Mouse (Mus musculus) activated CD4-positive, CD25-positive, alpha-beta regulatory T cell, adult 4 months (primary cell): ENCODE data around the gene Aqp9. TPM values are rescaled to one million over a fixed set of nuclear protein-coding genes. Genes with fewer than 3 reads are reported as not detected.

Source experiments
- ATAC-seq: one replicate; pipeline ENCODE4 v1.8.0; 2017
- polyA plus RNA-seq, 2 experiments: library from polyadenylated mRNA; unstranded; fragments of 100-300 nt; shearing (Covaris generic); gene quantifications; one replicate each; pipeline ENCODE4 v1.2.1; 2017

The Aqp9 gene
- polyA plus RNA-seq: under 1 TPM in 1 of 2 experiments, not detected in 1; 0.18 TPM

DNA sequence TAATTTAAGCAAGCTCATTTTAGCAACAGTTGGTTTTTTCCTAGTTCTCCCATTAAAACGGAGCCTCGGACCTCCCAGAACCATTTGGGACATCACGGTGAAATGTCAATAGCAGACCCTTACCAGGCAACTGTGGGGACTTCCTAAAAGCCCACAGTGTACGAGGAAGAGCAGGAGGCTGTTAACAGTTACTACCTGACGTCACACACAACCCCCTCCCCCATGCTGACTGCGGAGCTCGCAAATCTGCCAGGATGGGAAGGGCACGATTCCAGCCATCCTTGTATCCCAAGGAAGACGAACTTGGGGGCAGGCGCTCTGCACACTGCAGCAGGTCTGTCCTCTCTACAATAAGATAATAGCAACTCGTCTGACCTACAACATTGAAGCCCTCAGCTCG is at the start of gene Aqp9:
TSS of gene Aqp9 (minus strand) at position 172 of the 400 bp plus-strand sequence.
- no peak for ATAC-seq

DNA sequence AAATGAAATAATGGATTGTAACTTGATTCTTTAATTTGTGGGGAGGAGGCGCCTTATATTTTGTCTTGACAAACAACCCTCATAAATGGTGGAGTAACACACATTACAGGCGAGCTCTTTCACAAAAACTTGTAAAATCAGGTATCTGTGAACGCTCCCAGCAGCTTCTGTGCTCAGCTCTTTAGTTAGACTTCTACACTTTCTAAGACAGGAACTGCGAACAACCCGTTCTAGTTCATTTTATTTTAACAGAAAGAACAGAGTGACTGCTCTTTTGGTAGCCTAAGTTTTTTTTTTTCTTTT is 49.3 kb upstream of the Aqp9 start:
- no peak for ATAC-seq

DNA sequence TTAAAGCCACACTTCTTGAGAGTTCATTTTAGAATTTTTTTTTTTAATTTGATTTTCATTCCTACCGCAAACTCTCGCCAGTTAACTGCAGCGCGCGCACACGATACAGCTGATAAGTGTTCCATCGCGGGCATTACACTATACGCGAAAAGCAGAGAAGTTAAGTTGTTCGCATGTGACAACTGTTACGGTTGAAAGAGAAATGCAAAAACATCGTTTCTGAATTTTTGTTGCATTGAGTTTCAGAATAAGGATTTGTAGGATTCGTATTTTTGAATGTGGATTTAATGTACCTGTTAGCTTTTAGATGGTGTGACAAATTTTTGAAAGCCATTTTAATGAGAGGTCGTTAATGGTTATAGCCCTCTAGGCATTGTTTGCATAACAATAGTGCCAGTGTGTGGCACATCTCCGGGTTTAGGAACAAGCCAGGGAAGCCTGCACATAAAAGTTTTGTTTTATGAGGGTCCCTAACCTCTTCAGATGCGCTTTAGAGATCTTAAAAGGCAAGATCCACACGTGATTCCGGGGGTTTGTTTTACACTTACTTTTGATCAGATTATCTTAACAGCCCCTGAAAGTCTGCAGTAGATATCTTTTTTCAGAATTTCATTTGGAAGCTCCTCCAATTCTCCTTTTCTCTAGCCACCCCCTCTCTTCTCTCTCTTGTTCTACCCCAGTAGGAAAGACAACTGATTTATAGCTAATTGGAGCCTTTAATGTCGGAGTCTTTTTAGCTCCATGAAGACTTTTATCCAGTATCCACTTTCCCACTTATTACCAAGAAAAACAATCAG is 48.7 kb upstream of the Aqp9 start:
- no peak for ATAC-seq

DNA sequence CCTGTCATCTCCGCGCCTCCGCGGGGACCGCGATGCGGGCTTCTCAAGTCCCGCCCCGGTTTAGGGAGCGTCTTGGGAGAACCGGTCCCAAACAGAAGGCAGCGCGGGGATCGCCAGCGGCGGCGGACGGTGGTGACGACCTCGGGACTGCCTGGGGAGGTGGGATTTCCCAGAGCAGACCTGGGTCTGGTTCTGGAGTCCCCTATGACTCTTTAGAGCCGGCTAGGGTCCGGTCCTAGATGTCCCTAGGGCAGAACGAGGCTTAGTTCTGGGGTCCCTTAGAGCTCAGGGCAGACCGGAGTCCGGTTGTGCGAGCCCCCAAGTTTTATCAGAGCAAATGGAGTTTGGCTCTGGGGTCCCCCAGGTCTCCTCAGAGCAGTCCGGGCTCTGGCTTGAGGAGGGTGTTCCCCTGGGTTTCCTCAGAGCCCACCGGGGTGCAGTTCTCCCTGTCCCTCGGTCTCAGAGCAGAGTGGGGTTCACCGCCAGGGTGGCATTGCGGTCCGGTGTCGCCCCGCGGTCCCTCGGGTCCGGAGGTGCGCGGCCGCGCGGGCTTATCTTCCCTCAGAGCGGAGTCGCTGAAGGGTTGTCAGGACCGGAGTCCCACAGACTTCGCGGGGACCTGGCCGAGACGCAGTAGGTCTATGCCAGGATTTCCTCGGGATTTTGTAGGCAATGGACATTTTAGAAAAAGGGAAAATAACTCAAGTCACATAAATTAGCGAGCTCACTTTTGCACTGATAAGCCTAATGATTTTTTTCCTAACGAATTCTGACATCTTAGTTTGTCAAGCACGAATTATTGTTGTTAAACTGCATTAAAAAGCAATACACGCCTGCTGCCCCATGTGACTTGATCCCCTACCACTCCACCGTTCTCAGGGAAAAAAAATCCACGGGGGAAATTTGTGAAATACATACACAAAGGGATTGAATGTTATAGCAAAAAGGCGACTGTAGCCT is 47.8 kb upstream of the Aqp9 start:
- ATAC-seq: no peak

DNA sequence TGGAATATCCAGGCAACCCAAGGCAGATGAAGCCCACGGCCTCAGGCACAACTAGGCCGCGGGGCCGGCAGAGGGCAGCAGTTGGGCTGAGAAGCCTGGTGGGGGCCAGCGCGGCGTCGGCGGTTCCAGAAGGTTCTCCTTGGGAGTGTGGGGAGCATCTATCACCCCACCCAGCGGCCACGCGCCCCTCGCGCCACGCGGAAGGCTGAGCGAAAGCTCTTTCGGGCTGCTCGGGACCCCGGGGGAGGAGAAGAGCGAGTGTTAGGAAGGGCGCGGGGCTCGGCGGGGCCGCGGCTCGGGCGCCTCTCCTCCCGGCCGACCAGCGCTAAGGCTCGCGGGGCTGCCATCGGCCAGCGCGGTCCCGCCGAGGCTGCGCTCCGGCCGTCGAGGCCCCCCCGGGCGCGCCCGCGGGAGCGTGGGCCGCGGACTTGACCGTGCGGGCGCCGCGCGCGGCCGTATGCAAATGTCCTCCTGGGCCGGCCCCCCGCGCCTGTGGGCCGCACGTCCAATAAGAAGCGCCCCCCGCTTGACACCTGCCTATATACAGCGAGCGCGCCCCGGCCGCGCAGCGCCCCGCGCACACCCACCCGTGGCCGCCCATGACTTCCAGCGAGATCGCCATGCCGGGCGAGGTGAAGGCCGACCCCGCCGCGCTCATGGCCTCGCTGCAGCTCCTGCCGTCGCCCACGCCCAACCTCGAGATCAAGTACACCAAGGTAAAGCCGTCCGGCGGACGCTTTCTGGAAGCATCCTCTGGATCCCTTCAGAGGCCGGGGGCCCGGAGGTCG is 47.0 kb upstream of the Aqp9 start, which contains the start of gene Aldh1a2:
TSS of gene Aldh1a2 (plus strand) at position 542 of the 788 bp plus-strand sequence.
- no peak for ATAC-seq

DNA sequence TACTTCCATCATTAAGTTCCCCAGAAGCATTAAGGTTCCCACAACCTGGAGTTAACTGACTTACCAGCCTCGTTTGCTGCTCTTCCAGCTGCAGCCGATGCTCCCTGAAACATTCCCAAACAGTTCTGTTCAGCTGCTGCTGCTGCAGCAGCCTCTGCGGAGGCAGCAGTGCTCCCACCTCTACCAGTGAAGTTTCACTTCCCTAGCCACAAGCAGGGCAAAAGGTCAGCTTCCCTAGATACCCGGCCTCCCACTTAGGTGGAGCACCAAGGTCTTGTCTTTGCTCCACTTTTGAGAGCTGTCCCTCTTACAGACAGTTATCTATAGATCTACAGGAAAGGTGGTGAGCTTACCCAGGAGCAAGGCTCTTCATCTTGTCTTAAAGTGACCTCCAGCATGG is 45.2 kb upstream of the Aqp9 start:
- no peak for ATAC-seq

DNA sequence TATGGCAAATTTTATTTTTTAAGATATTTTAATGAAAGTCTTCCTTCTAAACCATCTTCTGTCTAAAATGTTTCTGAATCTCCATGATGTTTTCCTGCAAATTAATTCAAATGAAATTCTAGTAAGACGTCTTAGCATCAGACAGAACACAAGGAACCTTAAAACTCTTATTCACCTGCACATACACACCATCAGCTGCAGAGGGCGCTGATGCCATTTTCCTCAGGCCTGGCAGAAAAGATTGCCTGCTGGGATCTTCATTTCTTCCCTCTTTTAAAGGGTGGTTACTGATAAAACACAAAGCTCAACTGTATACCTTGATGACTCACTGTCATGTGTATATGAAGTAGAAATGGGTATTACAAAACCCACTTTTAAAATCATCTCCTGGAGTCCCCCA is 42.4 kb upstream of the Aqp9 start:
- no peak for ATAC-seq

DNA sequence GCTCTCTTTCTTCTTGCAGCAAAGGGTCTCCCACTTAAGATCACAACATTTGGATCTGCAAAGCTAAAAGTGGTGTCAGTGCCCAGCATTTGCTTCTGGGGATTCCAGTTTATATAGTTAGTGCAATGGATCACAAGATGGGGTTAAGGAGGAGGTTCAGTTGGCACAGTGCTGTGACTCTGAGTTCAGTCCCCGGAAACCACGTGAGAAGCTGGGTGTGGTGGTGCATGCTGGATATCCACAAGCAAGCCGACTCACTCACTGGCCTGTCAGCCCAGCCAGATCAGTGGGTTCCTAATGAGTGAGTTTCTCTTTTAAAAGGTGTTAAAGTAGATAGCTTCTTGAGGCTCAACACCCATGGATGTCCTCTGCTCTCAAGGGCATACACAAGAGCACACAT is 40.8 kb upstream of the Aqp9 start:
- no peak for ATAC-seq

DNA sequence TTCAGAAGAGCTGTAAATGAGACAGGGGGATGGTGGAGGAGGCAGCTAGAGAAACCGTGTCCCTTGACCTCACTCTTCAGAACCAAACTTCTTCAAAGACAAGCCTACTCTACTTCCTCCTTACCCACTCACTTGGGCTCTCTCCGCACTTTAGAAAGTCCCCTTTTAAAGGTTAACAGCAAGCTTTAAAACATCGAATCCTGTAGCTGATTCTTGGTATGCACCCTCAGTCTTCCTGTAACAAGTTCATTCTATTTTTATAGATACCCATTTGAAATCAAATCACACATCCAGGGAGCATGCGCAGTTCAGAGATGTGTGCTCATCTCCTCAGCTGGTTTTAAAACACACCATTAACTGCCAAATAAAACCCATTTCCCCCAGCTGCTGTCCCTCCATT is 33.8 kb upstream of the Aqp9 start:
- ATAC-seq: peak; percentile 77

DNA sequence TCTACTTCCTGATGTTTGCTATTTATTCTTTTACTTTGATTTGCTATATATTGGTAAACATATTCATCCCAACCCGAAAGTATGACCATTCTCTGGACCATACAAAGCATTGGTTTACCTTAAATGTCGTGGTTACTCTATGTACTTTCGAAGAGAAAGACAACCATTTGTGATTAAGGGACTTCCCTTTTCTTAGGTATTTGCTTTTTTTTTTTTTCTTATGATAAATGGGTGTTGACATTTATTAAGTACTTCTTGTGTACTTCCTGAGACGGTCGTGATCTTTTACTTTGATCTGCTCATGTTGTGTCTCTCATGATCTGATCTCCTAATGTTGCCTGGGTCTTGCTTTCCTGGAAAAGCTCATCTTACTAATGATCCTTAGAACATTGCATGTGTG is 30.3 kb upstream of the Aqp9 start:
- ATAC-seq: no peak

DNA sequence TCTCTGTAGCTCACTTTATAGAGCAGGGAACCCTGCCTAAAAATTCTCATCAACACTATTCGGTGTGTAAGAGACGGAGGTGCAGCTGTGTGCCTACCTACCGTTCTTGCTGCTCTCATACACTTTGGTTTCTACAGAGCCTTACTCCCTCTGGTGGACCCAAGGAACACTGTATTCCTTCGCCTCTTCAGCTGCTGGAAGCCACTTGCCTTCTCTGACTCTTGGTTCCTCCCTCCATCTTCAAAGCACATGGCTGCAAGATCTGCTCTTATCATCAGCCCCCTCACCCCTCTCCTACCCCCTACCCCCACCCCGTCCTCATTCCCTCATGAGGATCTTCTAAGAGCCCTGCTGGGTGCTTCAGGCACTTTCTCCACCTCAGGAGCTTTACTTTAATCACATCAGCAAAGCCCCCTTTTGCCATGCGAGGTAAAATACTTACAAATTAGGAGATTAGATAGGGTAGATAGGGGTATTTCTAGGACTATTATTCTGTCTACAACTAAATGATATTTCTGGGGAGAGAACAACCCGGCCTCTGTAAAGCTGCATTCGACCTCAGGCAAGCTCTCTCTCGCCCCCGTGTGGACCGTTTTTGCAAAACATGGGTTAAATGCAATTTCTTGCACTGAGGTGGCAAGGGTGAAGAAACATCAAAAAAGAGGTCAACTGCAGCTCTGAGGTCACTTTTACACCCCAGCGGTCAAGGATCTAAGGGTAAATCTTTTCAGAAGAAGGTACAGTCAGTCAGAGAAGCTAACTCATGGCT is 20.3 kb upstream of the Aqp9 start:
- no peak for ATAC-seq

DNA sequence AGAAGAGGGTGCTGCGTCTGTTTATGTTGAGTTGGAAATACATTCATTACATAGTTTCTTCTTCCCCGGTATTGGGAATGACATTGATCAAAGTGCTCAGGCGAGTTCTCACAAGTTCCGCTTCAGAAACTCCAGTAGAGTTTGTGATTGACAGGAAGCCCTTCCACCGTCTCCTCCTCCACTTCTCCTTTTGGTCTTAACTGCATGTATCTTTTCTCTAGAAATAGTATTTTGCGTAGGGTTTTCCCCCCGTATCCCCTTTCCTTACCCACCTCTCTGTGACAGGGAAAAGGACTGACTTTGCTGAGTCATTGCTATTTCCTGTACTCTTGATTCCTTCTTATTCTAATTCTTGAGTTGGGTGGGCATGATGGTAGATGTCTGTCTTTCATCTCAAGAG is 18.9 kb upstream of the Aqp9 start:
- ATAC-seq: no peak

DNA sequence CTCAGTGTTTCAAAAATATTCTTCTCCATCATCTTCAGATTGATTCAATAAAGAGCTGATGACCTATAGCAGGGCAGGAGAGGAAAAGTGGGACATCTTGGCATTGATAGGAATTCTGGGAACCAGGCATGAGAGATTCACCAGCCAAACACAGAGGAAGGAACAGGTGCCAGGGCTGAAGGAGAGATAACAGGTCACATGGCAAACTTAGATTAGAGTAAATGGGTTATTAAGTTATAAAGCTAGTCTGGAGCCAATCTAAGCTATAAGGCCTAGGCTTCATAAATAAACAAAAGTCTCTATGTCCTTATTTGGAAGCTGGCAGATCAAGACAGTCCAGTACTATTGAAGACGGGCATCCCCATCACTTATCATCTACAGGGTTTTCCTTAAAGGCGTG is 17.3 kb upstream of the Aqp9 start:
- ATAC-seq: no peak

DNA sequence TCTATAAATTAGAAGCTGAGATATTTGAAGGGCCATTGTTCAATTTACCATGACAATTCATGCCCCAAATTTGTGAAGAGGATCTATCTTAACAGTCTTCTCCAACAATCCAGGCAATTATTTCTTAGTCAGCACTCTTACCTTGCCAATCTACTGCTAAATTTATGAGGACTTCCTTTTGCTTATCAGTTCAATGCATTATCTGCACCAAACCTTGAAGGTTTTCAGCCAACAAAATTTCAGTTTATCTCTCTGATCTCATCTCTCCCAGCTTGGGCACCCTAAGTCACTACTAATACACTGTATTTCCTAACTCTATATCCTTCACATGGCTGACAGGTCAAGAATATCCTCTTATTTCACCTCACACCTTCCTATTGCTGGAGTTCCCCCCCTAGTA is 16.8 kb upstream of the Aqp9 start:
- no peak for ATAC-seq

DNA sequence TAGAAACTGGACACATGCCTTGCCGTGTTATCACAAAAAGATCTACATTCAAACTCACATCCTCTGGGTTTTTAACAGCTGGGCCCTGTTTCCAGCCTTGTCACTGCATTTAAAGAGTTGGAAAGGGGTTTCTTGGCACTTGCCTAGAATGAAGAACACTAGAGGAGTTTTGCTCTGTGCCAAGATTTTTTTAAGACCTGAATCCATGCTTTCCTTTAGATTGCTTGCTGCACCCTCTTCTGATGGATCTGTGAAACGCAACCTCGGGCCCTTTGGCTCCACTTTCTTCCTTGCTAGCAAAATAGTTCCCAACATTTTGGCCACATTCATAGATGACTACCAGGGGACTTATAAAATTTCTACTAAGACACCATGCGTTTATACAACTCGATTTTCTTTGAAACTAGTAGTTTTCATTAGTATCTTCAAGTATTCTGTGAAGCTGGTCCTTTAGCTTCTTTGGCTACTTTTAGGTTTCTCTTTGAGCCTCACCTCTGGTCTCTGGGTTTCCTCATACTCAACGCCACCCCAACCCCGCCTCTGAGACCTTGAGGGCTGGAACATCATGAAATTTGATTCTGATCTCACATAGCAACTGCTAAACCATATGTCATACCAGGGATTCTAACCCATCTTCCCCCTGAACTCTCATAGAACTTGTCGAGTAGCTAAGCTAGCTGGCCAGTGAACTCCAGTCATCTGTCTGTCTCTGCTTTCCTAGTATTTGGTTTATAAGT is 11.7 kb upstream of the Aqp9 start:
- no peak for ATAC-seq

DNA sequence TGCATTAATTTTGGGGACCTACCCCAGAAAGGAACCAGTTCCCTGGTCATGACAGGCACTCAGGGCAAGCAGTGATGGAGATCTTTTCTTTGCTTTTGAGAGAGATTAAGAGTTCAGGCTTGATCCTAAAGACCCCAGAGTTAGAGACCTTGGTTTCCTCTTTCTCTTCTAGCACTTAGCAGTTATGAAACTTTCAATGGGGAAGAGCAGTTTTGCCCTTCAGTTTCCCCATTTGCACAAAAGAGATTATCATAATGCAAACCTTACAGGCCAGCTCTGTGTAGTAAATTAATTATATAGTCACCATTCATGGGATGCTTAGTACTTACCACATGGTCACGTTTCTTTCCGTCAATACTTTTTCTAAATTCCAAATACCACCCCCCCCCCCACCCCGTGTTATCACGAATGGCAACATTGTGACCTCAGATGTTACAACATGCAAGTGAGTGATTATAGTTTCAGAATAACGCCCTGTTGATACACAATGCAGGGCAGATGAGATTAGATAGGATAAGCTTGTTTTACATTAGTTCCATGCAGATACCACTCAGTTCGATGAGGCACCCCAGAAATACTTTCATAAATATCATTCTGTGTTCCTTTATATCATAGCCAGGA is 10.9 kb upstream of the Aqp9 start:
- no peak for ATAC-seq

DNA sequence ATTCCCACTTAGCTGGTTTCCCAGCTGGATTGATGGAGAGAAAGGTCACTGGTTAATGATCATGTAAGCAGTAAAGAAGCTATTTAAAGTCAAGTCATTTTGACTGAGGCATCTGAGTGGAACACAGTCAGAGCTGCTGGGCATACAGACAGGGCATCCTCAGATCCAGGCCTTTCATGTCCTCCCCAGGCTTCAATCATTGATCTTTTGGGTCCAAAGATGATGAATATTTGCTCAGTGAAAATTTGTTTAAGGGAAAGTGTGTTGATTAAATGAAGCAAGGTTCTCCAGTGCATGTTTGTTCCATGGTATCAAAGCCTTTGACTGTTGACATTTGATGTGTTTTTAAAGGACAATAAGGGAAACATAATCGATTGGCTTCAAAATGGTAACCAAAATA is 7.2 kb upstream of the Aqp9 start:
- ATAC-seq: no peak

DNA sequence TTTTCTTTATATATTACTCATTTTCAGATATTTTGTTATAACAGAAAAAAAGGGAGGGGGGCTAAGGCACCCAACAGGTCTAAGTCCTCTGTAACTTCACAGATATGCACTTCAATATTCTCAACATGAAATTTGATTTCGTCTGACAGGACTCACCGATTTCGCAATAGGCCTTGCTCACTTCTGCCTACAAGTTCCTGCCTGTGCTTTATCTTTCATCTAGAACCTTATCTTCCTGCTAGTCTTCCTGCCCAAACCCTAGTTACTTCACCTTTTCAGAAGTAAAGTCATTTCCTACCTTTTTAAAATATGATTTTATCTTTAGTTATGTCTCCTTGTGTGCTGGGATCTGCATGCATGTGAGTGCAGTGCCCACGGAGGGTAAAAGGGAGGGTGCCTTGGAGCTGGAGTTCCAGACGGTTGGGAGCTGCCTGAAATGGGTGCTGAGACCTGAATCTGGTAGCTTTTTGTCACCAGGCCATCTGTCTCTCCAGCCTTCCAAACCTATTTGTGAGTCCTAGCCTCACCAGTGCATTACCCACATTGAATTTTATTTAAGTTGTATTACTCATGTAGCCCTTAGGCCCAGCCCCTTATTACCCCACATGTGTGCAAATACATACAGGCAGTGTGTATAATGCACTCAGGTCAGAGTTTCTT is 6.0 kb upstream of the Aqp9 start:
- no peak for ATAC-seq

DNA sequence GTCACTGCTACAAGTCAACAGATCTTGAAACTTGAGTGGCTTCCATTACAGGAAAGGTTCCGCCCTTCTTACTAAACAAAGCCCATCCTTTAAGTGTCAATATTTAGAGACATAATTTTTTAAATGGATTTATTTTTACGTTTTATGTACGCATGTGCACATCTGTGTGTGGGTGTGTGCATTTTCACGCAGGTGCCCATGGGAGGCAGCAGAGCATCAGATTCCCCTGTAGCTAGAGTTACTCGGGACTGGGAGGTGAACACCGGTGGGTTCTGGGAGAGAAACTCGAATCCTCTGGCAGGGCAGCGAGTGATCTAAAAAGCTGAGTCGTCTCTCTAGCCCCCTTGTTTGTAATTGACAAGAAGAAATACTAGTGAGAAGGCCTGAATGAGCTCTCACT is 5.1 kb upstream of the Aqp9 start:
- ATAC-seq: no peak

DNA sequence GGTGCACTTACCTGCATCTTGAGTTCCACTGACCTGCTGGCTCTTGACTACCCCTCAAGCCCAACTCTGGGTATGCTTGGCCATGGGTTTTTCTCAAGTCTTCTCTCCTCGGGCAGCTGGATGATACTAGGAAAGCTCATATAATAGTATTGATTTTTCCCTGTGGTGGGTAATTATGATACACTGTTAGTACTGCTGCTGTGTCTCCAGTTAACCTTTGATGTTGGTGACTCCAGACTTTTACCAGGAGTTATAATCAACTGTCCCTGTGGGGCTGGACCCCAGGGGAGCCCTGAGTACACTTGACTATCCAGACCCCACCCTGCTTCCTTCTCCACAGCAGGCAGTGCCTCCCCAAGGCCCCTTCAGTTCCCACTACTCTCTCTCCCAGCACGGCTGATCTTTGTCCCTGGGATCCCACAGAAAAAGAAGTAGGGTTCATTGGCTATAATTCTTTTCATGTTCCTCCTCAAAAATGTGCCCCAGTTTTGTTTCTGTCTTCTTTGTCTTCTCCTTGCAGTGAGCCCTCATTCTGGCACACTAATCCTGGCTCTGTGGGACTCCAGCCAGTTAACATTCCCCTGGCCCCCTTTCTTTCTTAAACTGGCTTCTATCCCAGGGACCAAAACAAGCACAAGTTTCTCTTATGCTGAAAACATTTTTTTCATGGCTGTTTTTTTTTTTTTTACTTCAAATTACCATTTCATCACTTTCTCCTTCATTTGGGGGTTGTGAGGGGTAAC is 838 bp downstream of the Aqp9 start:
- ATAC-seq: no peak
